Mouse (Mus musculus) splenic B cell, adult 2 months (primary cell): ENCODE results near the gene Armh3.

Experiments used
- DNase-seq: peaks from one replicate; pipeline ENCODE4 v3.0.0-alpha.2; 2011; ENCODE audit warnings: low read depth, low spot score
- H3K27me3 ChIP-seq: 2 replicates; pipeline ENCODE4 v1.6.1; 2012; ENCODE audit warnings: mild to moderate bottlenecking, low read length, moderate library complexity, mixed read lengths; ENCODE audit not compliant: control insufficient read depth, poor library complexity, insufficient read depth, severe bottlenecking
- H3K36me3 ChIP-seq: 2 replicates; pipeline ENCODE4 v1.6.1; 2012; ENCODE audit warnings: mild to moderate bottlenecking, low read length, moderate library complexity, mixed read lengths; ENCODE audit not compliant: control insufficient read depth, poor library complexity, insufficient read depth, severe bottlenecking

Armh3 gene

GRCm38 (mm10) chr19:45847733-45848093 is 150.6 kb downstream of the Armh3 start:
- DNase-seq: no peak
- no peaks in the 10 kb centered on the region; the same call in 1 of the 2 replicates for H3K36me3 ChIP-seq
- H3K27me3 ChIP-seq: no peaks in the 10 kb centered on the region

DNA sequence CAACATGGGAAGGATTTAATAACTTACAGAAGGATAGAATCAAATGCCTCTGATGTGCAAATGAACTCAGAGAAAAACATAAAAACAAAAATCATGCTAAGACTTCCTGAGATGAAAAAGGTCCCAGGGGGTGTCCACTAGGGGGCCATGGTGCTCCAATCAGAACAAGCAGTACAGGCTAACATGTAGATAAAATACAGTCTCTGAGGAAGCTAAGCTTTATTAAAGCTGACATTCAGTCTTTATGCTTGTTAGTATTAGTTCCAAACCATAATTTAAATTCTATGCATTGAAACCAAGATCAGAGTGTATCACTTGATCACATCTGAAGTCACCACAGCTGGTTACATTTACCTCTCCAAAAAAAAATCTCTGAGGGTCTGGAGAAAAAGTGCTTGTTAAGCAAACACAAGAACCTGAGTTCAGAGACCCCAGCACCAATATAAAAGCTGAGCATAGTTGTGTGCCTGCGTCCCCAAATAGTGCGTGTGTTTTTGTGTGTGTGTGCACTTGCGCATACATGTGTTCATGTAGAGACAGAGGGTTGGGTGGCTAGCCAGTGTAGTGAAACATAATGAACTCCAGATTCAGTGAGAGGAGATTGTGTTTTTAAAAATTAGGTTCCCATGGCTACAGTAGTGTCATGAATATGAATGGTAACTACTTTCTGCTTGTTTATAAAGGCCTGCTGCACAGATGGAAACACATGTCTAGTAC is 151.1 kb downstream of the Armh3 start:
- Histone ChIP-seq H3K27me3 (no peaks in the 10 kb centered on the region), H3K36me3 (no peaks in the 10 kb centered on the region; the same call in 1 of the 2 replicates)
- peak; percentile 52 for DNase-seq

DNA sequence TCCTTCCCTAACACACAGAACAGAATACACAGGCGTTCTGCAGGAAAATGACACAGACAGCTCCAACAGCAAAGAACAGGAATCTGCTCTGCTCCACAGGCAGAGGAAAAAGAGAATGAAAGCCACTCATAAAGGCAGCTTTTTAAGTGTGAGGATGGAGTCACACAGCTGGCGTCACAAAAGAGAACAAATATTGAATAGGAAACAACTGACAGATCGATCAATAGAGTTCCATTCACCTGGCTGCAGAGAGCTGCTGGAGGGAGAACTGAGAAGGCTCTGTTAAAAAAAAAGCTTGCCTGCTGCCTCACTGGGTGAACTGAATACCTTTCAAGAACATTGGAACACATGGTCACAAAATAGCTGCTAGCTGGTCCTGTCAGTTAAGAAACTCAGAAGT is 154.1 kb downstream of the Armh3 start:
- Histone ChIP-seq H3K27me3 (no peaks in the 10 kb centered on the region), H3K36me3 (no peaks in the 10 kb centered on the region)
- no peak for DNase-seq

GRCm38 (mm10) chr19:45843424-45843823 is 154.9 kb downstream of the Armh3 start:
- H3K27me3 ChIP-seq: no peaks in the 10 kb centered on the region
- no peaks in the 10 kb centered on the region for H3K36me3 ChIP-seq
- DNase-seq: peak; percentile 82

DNA sequence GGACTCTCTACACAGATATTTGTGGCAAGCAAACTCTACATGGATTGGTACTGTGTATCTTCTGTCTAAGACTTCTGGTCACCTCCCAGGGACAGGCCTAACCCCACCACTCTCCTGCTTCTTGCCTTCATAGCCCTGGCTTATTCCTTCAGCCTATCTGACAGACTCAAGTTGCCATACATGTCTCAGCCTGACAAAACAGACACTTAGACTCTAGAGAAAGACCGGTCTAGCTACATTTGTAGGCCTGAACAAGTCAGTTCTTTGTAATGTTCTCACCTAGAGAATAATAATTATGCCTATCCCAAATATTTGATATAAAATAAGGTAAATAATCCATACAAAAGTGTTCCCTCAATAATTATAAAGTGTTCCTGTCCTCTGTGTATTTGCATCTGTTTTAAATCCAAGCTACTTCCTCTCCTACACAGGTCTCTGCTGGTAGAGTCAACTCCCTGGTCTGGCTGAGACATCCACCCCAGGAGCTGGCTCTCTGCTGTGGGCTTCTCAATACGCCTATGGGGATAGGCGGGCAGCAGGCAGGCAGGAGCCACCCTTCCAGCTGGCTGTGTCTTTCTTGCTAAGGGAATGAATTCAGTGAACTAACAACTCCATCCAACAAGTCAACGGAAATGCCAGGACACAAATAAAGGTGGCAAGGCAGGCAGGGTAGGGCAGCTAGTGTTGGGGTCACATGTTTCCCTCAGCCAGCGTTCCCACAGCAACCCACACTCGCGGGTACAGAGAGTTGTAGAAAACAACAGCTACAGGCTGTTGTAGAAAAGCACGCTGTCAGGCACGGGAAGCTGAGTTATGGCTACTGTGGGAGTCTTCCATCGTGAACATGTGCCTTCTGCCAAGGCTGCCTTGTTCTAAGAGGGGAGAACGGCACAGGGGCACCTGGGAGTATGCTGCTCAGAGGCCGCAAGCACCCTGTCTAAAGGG is 161.0 kb downstream of the Armh3 start:
- no peak for DNase-seq
- no peaks in the 10 kb centered on the region for H3K36me3 ChIP-seq

GRCm38 (mm10) chr19:45835490-45835889 is 162.8 kb downstream of the Armh3 start:
- no peaks in the 10 kb centered on the region for H3K27me3 ChIP-seq

More for the DNA sequence above, 161.0 kb downstream of the Armh3 start:
- no peaks in the 10 kb centered on the region for H3K27me3 ChIP-seq

DNA sequence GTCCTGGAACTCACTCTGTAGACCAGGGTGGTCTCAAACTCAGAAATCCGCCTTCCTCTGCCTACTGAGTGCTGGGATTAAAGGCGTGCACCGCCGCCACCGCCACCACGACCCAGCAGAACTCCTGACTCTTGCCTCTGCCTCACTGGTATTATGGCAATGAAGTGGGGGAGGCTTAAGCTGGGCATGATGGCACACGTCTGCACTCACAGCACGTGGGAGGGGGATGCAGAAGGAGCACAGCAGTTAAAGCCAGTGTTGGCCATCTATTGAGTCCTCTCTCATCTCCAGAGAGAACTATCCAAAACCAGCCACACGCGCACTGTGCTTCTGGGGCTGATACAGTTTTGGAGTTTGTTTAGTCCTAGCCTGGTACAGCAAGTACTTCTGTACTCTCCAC is 164.6 kb downstream of the Armh3 start:
- no peaks in the 10 kb centered on the region for H3K36me3 ChIP-seq
- no peaks in the 10 kb centered on the region for H3K27me3 ChIP-seq
- DNase-seq: no peak

More at GRCm38 (mm10) chr19:45835490-45835889, 162.8 kb downstream of the Armh3 start:
- H3K36me3 ChIP-seq: no peaks in the 10 kb centered on the region
- DNase-seq: no peak

DNA sequence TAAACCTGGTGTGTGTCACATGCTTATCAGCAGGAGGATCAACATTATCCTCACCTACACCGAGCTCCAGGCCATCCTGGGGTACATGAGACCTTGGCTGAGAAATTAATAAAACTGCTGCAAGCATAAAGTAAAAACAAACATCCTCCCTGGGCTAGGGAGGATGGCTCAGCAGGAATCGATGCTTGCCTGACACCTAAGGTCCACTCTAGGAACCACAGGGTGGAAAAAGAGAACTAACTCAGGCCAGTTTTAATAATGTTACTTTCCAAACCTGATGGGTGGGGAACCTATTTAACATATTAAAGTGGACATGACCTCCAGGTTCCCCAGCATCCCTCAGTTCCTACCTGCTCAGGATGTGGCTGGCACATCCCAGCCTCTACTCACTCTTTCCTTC is 167.6 kb downstream of the Armh3 start:
- Histone ChIP-seq H3K27me3 (no peaks in the 10 kb centered on the region), H3K36me3 (no peaks in the 10 kb centered on the region)
- DNase-seq: no peak

GRCm38 (mm10) chr19:45827736-45828135 is 170.6 kb downstream of the Armh3 start:
- Histone ChIP-seq H3K27me3 (no peaks in the 10 kb centered on the region), H3K36me3 (no peaks in the 10 kb centered on the region)
- no peak for DNase-seq

DNA sequence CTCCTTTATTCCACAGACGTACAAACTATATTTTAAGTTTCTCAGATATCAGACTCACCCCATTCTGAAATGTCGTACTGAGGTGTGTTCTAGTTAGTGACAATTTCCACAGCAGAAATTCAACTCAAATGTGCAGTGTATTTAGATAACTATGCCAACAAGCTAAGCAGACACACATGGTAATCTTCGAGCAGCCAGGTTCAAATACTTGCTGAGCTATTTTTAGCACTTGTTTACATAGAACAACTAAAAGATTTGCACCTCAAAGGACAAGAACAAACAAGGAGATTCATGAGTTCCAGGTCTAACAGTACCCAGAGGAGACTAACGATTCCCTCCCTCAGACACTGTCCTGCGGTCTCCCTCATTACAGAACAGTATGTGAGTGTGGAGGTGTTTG is 171.2 kb downstream of the Armh3 start:
- no peak for DNase-seq
- Histone ChIP-seq H3K36me3 (no peaks in the 10 kb centered on the region), H3K27me3 (no peaks in the 10 kb centered on the region)

DNA sequence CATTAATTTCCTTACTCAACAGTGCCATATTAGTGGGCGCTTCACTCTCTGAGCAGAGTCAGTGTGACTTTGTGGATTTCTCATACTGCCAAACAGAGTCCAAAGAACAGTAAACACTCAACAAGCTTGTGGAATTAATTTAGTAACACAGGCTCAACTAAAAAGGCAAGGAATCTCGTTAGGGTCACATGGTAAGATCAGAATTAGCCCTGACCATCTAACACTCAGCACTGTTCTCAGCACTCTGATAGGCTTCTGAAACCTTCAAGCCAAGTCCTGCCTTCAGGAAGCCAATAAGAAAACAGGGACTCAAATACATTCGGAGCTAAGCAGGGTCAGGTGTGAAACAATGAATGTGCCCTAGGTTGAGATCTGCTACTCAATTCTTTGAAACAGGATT is 172.1 kb downstream of the Armh3 start:
- H3K36me3 ChIP-seq: no peaks in the 10 kb centered on the region

GRCm38 (mm10) chr19:45821832-45822231 is 176.5 kb downstream of the Armh3 start:
- DNase-seq: no peak
- Histone ChIP-seq H3K36me3 (peaks cover 3% of the 10 kb centered on the region; the same call in 1 of the 2 replicates), H3K27me3 (no peaks in the 10 kb centered on the region; the same call in 1 of the 2 replicates)

More for the DNA sequence above, 172.1 kb downstream of the Armh3 start:
- no peak for DNase-seq
- H3K27me3 ChIP-seq: no peaks in the 10 kb centered on the region

DNA sequence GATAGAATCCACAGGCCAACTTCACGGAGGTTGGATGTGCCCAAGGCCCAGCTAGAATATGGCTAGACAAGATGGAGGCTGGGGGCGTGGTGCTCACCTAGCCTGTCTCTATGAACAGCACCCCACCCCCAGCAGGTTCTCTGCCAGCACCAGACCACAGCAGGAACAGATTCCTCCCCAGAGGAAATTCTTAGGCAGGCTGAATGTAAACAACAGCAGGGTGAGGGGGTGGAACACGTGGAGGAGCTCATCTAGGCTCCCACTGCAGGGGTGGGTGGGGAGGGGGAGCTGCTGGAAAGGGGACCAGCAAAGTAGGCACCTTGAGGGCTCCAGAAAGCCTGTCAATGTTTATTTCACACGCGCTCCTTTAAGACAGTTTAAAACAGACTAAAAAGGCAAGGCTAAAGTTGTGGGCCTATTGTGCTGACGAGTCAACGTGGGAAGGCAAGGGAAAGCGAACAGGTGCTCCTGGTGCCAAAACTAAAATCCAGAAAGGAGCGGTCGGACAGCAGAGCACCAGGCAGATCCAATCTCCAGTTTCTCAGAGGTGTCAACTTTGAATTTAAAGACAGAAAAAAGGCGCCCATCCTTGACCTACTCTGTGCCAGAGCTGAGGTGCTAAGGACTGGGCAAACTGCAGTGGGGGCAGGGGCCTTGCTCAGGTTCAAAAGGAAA is 180.3 kb downstream of the Armh3 start:
- H3K27me3 ChIP-seq: no peaks in the 10 kb centered on the region; the same call in 1 of the 2 replicates
- peaks cover 3% of the 10 kb centered on the region for H3K36me3 ChIP-seq
- no peak for DNase-seq

DNA sequence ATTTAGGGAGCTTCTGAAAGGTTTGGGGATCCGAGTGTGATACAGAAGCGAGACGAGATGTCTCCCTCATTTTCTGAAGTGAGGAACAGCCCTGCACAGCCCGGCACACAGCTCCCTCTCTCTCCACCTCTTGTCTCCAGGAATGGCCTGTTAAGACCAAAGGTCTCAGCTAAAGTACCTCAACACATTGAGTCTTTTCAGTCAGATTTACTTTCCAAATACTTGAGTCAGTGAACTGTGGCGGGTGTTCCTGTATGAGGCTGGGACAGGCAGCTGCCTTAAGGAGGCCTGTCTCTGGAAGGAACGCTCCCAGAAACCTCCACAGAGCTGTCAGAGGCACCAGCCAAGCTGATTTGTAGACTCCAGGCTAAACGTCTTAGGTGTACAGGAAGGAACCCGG is 181.6 kb downstream of the Armh3 start:
- DNase-seq: no peak
- H3K27me3 ChIP-seq: no peaks in the 10 kb centered on the region; the same call in 1 of the 2 replicates
- peaks cover 3% of the 10 kb centered on the region for H3K36me3 ChIP-seq
